Mouse (Mus musculus) layer of hippocampus, adult 9-11 months (tissue): Measurements from ENCODE around the gene Mvb12b.
"Not testable (repeated sequence)": the region's sequence is repeated elsewhere in the genome, so short reads cannot be mapped to it uniquely, and the experiment has no call there.

Experiments used
- DNase-seq: peaks from one replicate; pipeline ENCODE4 v3.0.0; 2022

Gene Mvb12b

DNA sequence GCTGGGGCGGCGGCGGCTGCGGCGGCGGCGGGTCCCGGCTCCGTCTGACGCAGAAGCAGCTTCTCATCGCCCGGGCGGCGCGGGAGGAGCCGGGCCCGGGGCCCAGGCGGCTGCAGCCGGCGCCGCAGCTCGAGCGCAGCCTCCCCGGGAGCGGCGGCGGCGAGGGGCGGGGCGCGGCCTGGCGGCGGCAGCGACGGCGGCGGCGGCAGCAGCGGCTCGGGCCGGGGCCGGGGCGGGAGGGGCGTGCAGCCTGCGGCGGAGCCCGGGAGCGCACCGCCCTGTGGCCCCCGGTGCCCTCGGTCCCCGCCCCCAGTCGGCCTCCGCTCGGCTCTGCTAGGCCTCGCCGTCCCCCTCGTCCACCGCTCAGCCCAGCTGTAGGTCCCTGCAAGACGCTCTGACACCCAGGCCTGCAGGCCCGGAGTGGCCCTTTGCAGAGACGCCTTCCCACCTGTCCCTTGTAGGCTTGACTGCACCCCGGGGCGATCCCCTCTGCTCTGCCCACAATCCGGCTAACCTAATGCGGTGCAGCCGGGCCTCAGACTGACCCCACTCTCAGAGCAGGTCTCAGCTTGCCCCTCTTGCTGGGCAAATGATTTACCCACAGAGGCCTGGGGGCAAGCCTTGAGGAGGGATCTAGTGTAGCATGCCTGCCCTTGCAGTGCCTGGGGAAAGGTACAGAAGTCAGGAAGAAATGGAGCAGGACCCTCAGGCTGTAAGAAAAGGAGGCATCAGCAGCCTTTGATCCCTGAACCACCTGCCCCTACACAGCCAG, at the start of gene Mvb12b:
Gene Mvb12b, minus strand, starts transcription at position 619 of the 772 bp plus-strand sequence.
- DNase-seq: peak; percentile 55

DNA sequence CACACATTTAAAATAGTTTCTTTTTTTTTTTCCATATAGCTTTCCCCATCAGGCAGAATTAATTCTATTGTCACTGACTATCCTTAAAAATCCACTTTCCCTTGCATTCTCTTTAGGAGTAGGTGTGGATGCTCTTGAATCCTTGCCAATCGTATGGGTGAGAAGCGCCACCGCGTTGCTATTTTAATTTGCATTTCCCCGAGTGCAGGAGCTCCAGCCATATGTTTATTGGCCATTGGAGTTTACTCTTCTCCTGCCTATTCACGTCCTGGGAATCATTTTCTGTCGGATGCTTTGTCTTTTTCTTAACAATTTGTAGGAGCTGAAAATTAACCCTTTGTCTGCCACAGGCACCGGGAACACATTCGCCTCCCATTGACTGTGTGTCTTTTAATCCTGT, 48.0 kb upstream of the Mvb12b start:
- no peak for DNase-seq

DNA sequence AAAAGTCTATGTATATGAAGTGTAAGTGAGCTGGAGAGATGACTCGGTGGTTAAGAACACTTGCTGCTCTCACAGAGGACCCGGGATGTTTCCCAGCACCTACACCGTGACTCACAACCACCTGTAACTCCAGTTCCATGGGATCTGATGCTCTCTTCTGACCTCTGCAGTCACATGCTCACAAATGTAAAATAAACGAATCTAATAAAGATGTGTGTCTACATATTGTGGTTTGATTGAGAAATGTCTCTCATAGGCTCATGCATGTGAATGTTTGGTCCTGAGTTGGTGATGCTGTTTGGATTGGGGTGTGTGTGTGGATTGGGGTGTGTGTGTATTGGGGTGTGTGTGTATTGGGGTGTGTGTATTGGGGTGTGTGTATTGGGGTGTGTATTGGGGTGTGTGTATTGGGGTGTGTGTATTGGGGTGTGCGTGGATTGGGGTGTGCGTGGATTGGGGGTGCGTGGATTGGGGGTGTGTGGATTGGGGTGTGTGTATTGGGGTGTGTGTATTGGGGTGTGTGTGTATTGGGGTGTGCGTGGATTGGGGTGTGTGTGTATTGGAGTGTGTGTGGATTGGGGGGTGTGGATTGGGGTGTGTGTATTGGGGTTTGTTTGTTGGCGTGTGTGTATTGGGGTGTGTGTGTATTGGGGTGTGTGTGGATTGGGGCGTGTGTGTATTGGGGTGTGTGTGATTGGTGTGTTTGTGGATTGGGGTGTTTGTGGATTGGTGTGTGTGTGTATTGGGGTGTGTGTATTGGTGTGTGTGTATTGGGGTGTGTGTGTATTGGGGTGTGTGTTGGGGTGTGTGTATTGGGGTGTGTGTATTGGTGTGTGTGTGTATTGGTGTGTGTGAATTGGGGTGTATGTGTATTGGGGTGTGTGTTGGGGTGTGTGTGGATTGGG, 46.1 kb upstream of the Mvb12b start:
- no peak for DNase-seq

DNA sequence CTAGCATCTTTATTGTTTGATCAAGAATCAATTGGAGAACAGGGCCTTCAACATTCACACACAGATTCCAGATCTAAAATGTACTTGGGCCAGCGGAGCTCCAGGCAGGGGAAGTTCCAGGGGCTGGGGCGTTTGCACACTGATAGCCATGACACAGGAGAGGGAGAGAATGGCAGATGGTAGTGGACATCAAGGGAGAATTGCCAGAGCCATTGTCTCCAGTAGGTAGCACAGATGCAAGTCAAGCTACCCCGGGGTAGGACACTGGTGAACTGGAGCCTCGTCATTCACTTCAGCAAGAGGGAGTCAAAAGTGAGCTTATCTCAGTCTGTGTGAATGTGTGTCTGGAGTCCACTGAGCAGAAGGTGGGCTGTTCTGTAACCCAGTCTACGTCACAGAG, 43.4 kb upstream of the Mvb12b start:
- no peak for DNase-seq

DNA sequence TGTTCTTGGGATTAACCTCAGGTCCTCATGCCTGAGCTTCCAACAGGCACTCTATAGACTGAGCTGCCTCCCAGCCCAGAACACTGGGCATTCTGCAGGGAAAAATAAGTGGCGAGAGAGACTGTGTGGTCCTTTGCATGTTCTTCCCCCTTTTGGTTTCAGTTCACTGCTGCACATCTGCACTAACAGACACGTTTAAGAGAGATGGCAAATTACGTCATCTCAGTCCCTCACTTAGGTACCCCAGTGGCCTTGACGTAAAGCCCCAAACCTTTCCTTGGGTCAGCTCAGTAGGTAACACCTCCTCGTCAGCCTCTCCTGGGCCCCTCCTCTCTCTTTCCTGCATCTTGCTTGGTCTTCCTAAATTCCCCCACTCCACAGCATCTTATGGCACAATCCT, 37.5 kb upstream of the Mvb12b start:
- no peak for DNase-seq

DNA sequence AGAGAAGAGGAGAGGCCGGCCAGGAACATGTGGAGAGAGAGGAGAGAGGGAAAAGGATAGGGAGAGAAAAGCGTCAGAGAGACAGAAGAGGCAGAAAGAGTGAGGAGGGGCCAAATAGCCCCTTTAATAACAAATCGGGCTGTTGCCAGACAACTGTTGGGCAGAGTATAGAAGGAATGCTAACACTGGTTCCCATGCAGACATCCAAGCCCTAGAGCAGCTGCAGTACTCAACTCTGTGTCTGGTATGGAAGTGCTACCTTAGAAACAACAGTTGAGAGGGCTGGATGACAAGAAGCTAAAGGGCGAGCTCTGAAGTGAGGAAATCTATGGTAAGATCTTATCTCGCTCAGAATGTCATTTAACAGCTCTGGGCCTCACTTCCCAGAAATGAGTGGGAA, 35.7 kb upstream of the Mvb12b start:
- no peak for DNase-seq

DNA sequence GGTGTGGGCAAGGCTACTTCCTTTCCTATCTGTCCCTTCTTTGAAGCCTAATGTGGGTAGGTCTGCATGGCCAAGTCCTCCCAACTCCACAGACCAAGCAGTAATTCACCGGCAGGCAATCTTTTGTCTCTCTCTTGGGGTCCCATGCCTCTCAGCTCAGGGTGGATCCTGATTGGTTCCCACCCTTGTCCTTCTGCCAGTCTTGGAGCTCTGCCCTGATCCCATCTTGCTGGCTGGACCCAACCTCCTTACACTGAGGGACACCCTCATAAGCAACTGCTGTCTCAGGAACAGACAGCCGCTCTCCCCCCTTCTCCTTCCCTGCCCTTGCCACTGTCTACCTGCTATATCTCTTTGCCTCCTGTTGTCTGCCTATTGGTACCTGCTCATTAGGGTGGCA, 34.7 kb upstream of the Mvb12b start:
- no peak for DNase-seq

DNA sequence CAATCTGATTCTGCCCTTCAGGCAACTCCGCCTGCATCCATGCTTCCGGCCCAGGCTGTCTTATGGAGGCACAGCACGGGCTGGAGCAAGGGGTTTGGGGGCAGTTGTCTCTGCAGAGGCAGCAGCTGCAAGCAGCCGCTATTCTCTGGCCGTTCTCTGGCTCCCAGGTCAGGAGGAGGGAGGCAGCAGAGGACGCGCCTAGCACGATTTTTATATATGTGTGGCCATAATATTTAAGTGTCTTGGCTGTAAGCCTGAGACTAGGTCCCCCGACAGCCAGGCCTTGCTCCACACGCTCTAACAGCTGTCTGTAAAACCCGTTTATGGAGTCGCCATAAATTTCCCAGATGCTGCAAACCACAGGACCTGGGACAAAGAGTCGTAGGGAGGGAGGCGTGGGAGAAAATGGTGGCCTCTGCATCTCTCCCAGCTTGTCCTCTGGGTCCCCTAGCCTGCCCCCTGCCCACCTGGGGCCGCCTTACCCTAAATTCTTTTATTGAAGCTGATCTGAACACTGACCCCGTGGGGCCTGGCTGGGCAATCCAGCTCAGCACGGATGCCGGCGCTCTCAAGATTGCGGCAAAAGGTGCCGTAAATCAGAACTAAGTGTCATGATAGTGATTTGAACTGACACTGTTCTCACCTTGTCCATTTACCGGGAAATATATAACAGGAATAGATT, 32.3 kb upstream of the Mvb12b start:
- no peak for DNase-seq

DNA sequence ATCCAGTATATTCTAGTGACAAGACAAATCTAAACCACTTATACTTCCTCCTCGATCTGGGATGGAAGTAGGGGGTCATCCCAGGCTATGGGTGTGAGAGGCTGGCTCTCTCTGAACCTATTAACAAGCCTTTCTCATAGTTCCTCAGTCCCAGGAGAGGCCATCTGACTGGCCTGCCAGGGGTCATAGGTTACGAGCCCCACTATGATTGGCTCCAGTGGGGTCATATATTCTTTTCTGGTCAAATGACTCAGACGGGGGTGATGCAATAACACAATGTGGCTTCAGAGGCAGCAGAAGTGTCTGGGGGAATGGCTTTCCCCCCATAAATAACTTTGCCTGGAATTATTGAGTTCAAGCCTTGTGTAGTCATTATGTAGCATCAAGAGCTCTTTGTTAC, 31.1 kb upstream of the Mvb12b start:
- DNase-seq: peak; percentile 30

DNA sequence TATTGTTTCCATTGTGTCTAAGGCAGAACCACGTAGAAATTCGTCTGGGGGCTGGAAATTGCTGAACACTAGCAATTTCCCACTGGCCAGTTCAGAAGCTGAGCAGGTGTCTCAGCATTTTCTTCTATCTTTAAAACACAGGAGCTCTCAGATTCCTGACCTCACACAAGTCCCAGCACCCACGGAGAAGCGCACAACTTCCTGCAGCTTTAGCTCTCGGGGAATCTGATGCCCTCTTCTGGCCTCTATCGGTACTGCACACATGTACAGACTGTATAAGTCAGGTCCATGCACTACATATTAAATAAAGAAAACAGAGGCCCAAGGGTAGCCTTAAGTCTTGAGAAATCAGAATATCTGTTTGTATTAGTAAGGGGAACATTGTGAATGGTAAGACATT, 30.6 kb upstream of the Mvb12b start:
- DNase-seq: no peak

DNA sequence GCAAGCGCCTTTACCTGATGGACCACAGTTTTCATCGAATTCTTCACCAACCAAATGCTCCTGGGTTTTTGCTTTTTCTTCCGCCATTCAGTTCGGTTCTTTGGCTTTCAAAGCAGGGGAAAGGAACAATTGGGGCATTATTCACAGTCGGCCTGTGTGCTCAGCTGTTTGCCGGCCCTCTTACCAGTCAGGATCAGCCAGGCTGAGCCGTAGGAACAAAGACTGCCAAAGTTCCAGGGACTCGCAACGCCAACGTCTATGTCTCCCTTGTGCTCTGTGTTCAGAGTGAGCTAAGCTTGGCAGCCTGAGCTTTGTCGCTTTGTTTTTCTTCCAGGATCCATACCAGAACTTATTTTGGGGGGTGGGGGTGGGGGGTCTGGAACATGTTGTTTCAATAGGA, 28.9 kb upstream of the Mvb12b start:
- DNase-seq: peak; percentile 81

DNA sequence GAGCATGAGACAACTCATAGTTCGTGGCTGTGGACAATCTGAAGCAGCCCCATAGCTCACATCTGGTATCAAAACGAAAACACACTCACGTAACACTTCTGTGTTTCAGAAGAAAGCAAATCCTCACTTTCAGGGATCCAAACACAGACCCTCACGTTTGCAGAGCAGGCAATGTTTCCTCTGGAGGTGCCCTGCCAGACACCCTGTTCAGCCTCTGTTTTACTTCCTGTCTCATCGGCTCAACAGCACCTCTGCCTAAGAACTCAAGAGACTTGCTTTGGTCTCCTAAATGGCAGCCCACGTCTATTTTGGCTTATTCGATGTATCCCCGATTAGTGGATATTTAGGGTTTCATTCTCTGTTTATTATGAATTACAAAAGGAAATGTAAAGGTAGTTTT, 27.3 kb upstream of the Mvb12b start:
- no peak for DNase-seq

DNA sequence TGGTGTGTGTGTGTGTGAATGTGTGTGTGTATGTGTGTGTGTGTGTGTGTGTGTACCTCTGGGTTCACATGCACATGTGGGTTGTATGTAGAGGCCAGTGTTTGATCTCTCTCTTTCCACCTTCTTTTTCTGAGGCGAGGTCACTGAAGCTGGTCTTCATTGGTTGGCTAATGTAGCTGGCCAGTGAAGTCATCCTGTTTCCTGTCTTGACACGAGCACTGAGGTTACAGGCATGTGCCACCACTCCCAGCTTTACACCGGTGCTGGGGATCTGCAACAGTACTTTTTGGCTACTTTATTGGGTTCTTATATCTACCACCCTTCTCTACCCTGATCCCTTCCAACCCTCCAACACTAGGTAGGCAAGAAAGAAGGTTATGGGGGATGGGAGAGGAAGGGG, 26.6 kb upstream of the Mvb12b start:
- no peak for DNase-seq

DNA sequence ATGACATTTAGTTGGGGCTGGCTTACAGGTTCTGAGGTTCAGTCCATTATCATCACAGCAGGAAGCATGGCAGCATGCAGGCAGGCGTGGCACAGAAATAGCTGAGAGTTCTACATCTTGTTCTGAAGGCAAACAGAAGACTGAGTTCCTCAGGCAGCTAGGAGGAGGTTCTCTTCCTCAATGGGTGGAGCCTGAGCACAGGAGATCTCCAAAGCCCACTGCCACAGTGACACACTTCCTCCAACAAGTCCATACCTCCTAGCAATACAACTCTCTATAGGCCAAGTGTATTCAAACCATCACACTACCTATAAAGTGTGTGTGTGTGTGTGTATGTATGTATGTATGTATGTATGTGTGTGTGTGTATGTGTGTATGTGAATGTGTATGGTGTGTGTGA, 25.9 kb upstream of the Mvb12b start:
- not testable (repeated sequence) for DNase-seq

DNA sequence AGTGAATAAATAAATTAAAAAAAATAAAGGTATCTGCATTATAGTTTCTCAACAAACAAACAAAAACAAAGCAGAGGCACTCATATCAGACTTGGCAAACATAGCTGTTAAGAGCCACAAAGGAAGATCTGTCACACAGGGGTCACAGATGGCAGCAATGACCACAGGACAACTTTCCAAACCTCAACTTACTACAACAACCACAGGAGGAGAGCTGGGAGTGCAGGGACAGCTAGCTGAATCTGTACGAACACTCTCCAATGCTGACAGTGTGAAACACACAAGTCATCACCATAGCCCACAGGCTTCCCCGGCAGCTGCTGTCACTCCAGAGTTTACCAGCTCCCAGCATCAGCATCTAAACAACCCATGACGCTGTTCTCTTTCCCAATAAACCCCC, 25.0 kb upstream of the Mvb12b start:
- no peak for DNase-seq

DNA sequence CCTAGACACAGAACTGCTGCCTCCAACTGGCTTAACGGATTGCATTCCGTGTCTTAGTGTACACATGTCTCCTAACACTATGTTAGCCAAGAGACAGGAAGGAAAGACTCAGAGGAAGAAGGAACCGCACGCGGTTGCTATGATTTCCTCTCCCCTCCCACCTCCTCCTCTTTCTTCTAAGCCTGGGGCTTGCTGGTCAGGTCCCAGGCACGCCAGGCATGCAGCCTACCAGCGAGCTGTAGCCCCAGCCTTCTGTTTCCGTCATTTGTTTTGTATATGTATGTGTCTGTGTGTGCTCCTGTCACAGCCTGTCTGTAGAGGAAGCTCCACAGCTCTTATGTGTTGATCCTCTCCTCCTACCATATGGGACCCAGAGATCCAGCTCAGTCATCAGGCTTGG, 20.6 kb upstream of the Mvb12b start:
- DNase-seq: peak; percentile 42

DNA sequence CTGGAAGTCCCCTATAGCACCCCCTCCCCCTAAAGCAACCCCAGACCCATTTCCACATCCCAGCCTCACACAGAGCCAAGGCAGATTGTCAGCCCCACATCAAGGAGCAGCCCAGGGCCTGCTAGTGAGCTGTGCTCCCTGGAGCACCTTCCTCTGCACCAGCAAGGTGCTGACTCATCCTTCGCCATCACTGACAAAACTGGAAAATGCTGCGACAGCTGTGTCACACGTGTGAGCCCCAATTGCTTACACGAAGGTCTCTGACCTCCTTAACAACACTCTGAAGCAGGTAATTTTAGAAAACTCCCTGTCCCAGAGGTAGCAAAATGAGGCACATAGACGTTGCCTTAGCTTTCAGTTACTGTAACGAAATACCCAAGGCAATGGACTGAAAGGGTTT, 19.4 kb upstream of the Mvb12b start:
- no peak for DNase-seq

DNA sequence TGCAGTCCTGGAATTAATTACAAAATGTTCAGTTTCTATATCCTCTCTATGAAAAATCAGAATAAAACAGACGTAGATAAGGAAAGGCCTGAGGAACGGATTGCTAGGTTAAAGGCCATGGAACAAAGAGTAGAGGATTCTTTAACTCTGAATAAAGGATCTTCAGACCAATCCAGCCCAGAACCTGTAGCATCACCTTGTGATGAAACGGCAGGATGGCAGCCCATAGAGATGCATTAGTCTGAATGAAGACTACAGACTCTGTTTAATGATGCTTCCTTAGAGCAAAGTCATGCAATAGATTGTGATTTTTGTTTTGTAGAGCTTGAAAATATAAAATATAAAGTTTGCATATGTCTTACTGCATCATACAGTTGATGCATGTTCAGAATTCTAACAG, 8.1 kb upstream of the Mvb12b start:
- DNase-seq: no peak

DNA sequence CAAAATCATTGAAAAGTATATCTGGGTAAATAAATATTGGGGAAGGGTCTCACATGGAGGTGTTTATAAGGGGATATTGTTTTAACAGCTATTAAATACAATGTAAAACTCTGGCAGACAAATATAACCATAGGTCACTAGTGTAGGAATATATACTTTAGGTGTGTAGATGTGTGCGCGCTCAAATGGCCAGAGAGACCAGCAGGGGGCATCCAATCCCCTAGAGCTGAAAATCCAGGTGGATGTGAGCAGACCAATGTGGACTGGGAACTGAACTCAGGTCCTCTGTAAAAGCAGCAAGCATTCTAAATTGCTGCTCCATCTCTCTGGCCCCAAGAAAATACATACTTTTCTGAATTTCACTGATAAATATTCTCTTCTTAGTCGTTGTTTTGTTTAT, 5.4 kb upstream of the Mvb12b start:
- no peak for DNase-seq

DNA sequence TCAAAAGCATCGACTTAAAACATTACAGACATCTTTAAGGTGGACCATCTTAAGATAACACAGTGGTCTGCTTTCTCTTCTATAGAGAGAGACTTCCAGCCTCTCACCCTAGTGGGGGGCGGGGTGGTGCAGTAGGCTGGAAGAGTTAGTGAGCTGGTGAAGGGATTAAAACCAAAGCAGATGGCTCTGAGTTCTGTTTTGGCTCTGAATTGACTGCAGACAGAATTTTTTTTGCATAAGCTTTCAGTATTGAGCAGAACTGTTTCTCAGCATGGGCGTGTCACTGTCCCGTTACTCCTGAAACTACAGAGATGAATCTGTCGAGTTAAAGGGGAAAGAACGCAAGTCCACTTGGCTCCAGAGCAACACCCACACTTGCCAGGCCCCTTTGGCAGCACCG, 4.6 kb upstream of the Mvb12b start:
- peak; percentile 75 for DNase-seq

DNA sequence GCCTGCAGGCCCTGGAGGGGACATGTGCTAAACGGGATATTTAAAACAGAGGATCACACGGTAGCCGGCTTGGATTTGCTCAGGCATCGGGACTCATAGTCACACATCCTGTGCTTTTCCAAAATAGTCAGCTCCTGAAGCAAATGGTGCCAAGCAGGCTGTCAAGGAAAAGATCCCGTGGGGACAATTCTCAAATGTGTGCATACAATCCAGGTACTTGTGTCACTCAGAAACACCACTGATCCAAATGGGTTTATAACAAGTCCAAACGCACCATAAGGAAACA, 297 bp upstream of the Mvb12b start:
- no peak for DNase-seq

DNA sequence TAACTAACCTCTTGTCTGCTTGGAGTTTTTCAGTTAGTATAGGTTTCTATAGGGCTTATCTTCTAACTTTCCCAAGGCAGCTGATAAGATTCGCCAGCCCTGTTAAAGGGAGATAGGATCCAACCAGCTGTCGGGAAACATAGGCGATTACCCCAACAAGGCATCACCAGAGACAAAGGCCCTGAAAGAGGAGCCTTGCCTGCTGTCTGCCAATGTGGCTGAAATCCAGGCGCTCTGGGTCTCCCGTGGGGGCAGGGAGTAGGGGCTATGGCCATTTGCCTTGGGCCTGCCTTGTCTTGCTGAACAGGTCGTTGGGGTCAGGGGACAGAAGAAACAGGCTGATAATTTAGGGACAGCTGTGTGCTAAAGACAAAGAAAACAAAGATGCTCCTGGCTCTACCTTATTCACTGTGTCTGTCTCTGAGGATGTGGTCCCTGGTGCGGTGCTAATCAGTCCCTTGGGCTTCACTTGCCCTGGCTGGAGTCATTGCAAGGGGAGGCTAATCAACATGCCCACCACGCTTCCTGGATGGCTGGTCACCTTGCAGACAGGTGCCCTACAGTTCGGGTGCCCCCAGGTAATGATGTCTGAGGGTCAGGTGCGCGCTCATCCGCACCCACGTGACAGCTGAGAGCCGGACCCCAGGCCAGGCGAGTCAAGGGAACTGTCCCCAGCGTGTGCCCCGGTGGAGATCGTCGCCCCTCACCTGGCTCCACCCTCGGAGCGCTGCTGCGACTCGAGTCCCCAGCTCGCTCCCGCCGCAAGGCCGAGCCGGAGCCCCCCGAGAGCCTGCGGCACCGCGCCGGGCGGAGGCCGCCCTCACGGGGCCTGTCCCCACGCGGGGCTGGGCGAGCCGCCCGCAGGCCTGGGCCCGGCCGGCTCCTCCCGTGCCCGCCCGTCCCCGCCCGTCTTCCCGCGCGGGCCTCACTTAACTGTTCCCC, 1.1 kb downstream of the Mvb12b start:
- DNase-seq: peak; percentile 44

DNA sequence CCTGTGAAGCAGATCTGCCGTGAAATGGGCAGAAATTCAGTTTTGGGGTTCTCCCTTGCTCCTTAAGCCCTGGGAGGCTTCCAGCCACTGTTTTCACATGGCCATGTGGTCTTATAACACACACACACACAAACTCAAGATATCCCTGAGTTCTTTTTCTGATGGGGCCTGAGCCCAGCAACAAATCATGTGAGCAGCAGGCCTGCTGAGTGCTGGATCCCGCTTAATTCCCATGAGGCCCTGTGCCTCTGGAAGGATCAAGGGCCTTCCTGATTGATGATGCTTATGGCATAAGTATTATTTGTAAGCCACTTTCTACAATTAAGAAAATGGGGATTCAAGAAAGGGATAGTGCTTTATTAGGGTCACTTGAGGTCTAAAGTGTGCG, 2.5 kb downstream of the Mvb12b start:
- DNase-seq: no peak
